Mouse (Mus musculus): ENCODE data around the gene Ube2h.

Gene Ube2h

GRCm38 (mm10) chr6:30182038-30182437 is 122.3 kb downstream of the Ube2h start:
- DNase-seq: peak; percentile 36

GRCm38 (mm10) chr6:30180321-30180720 is 124.0 kb downstream of the Ube2h start:
- DNase-seq: no peak

- no peak for DNase-seq
Observed at GRCm38 (mm10) chr6:30179046-30179445, 125.3 kb downstream of the Ube2h start.

GRCm38 (mm10) chr6:30178023-30178639 is 126.2 kb downstream of the Ube2h start:
- DNase-seq: no peak

- DNase-seq: no peak
Observed at GRCm38 (mm10) chr6:30177305-30177704, 127.0 kb downstream of the Ube2h start.

GRCm38 (mm10) chr6:30176496-30176895 is 127.8 kb downstream of the Ube2h start:
- no peak for DNase-seq

GRCm38 (mm10) chr6:30175918-30176421 is 128.4 kb downstream of the Ube2h start:
- DNase-seq: no peak

GRCm38 (mm10) chr6:30175225-30175917 is 129.0 kb downstream of the Ube2h start:
- DNase-seq: no peak

GRCm38 (mm10) chr6:30174461-30175224 is 129.7 kb downstream of the Ube2h start:
- DNase-seq: no peak

- DNase-seq: peak; percentile 46
Observed at GRCm38 (mm10) chr6:30173551-30174460, 130.5 kb downstream of the Ube2h start.

GRCm38 (mm10) chr6:30172820-30173550 is 131.4 kb downstream of the Ube2h start:
- DNase-seq: peak; percentile 34

- DNase-seq: no peak
Observed at GRCm38 (mm10) chr6:30172441-30172819, 131.9 kb downstream of the Ube2h start.

- no peak for DNase-seq
Observed at GRCm38 (mm10) chr6:30171967-30172366, 132.4 kb downstream of the Ube2h start.

GRCm38 (mm10) chr6:30171226-30171625 is 133.1 kb downstream of the Ube2h start:
- no peak for DNase-seq

- no peak for DNase-seq
Observed at GRCm38 (mm10) chr6:30169148-30169547, 135.2 kb downstream of the Ube2h start.

GRCm38 (mm10) chr6:30168275-30168674 is 136.1 kb downstream of the Ube2h start:
- DNase-seq: no peak

- no peak for DNase-seq
Observed at GRCm38 (mm10) chr6:30167192-30167591, 137.1 kb downstream of the Ube2h start.

GRCm38 (mm10) chr6:30166349-30166748 is 138.0 kb downstream of the Ube2h start:
- DNase-seq: no peak

GRCm38 (mm10) chr6:30162091-30162490 is 142.2 kb downstream of the Ube2h start:
- no peak for DNase-seq

- no peak for DNase-seq
Observed at GRCm38 (mm10) chr6:30161618-30162017, 142.7 kb downstream of the Ube2h start.

Measured in lung, postnatal 14 days (tissue).